Comparison of ENCODE assay signal across 22 mouse cellular contexts in the genomic region with DNA sequence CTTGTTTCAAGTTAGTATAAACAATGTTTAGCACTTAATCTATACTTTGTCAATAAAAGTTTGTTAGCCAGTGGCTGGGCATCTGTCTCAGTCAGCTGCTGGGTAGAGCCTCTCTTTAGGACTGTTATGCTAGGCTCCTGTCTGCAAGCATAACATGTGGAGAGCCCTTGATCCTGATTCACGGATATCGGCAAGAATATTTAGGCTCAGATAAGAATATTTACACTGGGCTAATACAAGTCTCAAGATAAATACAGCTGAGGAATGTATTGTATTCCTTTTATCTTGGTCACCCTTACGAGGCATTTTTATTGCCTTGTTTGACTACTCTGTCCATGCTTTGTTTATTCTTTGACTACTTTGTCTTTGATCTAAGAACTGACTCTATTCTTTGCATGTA. TPM values are rescaled to one million over a fixed set of nuclear protein-coding genes. Genes with fewer than 3 reads are reported as not detected.
"Had no signal": no experiment of that assay in that cellular context is flagged by ENCODE, and none has a peak within 500 bp of the region (broad histone marks: within the 10 kb centered on the region; RNA-seq: fewer than 3 reads in every experiment).

No protein-coding gene starts in this region.

- H3K9me3 ChIP-seq: lung, embryonic 15.5 days; midbrain, embryonic 10.5 days; midbrain, embryonic 12.5 days; neural tube, embryonic 13.5 days; neural tube, embryonic 15.5 days had no signal

- ATAC-seq: lung, postnatal 0 days; midbrain, embryonic 16.5 days had no signal

- H3K9ac ChIP-seq: liver, embryonic 14.5 days; lung, embryonic 15.5 days; midbrain, embryonic 12.5 days; neural tube, embryonic 13.5 days; neural tube, embryonic 15.5 days had no signal

- H3K4me1 ChIP-seq: midbrain, embryonic 10.5 days; midbrain, embryonic 12.5 days; neural tube, embryonic 13.5 days; neural tube, embryonic 15.5 days had no signal

- DNase-seq: lung, adult 18-20 months; lung, postnatal 4 days; midbrain, embryonic 14.5 days; retina, postnatal 1 day; right cerebral cortex, adult 18-20 months; right cerebral cortex, postnatal 25 days; right cerebral cortex, postnatal 4 days; thymus, adult 2 months; thymus, postnatal 25 days; thymus, postnatal 4 days had no signal

- H3K27me3 ChIP-seq: lung, embryonic 15.5 days; midbrain, embryonic 12.5 days; neural tube, embryonic 13.5 days; neural tube, embryonic 15.5 days had no signal

- H3K4me3 ChIP-seq: lung, embryonic 15.5 days; midbrain, embryonic 10.5 days; midbrain, embryonic 12.5 days; myocyte; neural tube, embryonic 13.5 days; neural tube, embryonic 15.5 days had no signal

- H3K36me3 ChIP-seq: lung, embryonic 15.5 days; midbrain, embryonic 10.5 days; midbrain, embryonic 12.5 days; neural tube, embryonic 13.5 days; neural tube, embryonic 15.5 days had no signal

- H3K27ac ChIP-seq: liver, embryonic 14.5 days; lung, embryonic 15.5 days; midbrain, embryonic 10.5 days; midbrain, embryonic 12.5 days; neural tube, embryonic 13.5 days; neural tube, embryonic 15.5 days had no signal

- H3K4me2 ChIP-seq: lung, embryonic 15.5 days; midbrain, embryonic 12.5 days; neural tube, embryonic 13.5 days; neural tube, embryonic 15.5 days had no signal

RNA-seq across cellular contexts. Expression of gene Ceacam2, which starts 29.7 kb away (rescaled TPM):
- polyA plus RNA-seq: liver, embryonic 16.5 days; lung, postnatal 0 days; midbrain, embryonic 10.5 days; midbrain, embryonic 12.5 days; midbrain, embryonic 16.5 days; myocyte; neural tube, embryonic 11.5 days; stomach, embryonic 16.5 days had no signal

RNA-seq across cellular contexts. Expression of gene Ceacam1, which starts 32.5 kb away (rescaled TPM):
- polyA plus RNA-seq: myocyte had no signal
